Mouse (Mus musculus) stomach, embryonic 15.5 days (tissue): ENCODE measurements at regions not wholly inside any gene's neighbourhood (a gene's known extent, or its start where the extent isn't known, plus 50 kb on each side); places are given as distances from the start of the nearest gene placed in this dataset.
"Not testable (repeated sequence)": the region's sequence is repeated elsewhere in the genome, so short reads cannot be mapped to it uniquely, and the experiment has no call there.

ENCODE experiments used
- ATAC-seq: fragments of 200-750 bp; cut with Nextera tagmentation; 2 replicates; pipeline ENCODE4 v1.8.0; 2017; ENCODE audit warnings: low read depth, moderate number of reproducible peaks, moderate TSS enrichment; ENCODE audit not compliant: insufficient read depth, low FRiP score
- H3K27ac ChIP-seq: fragments of 300-500 bp; sonication (generic); 2 replicates; pipeline ENCODE4 v1.5.1; 2015; ENCODE audit warnings: mild to moderate bottlenecking, inconsistent platforms
- H3K27me3 ChIP-seq: fragments of 300-500 bp; sonication (generic); replicated peaks from 2 replicates; pipeline ENCODE4 v1.6.1; 2015; ENCODE audit warnings: inconsistent platforms
- H3K36me3 ChIP-seq: fragments of 300-500 bp; sonication (generic); 2 replicates; pipeline ENCODE4 v1.6.1; 2015; ENCODE audit warnings: inconsistent platforms
- H3K4me1 ChIP-seq: fragments of 300-500 bp; sonication (generic); 2 replicates; pipeline ENCODE4 v1.6.1; 2015; ENCODE audit warnings: inconsistent platforms
- H3K4me2 ChIP-seq: fragments of 300-500 bp; sonication (generic); 2 replicates; pipeline ENCODE4 v1.6.1; 2015; ENCODE audit warnings: mild to moderate bottlenecking, inconsistent platforms
- H3K4me3 ChIP-seq: fragments of 300-500 bp; sonication (generic); replicated peaks from 2 replicates; pipeline ENCODE4 v1.5.1; 2015; ENCODE audit warnings: inconsistent platforms
- H3K9ac ChIP-seq: fragments of 300-500 bp; sonication (generic); 2 replicates; pipeline ENCODE4 v1.6.1; 2015; ENCODE audit warnings: inconsistent platforms
- H3K9me3 ChIP-seq: fragments of 300-500 bp; sonication (generic); 2 replicates; pipeline ENCODE4 v1.6.1; 2016; ENCODE audit warnings: inconsistent platforms
- WGBS: fragments of 180-500 bp; shearing (Covaris S2); methylation state at CpG from one replicate; pipeline ENCODE4 v1.1.7; 2015; 5-methylcytosine and 5-hydroxymethylcytosine counted together

- WGBS = 75% methylated on average over 3 of the region's 3 CpGs
- no peak overlapping the region for H3K27ac ChIP-seq
- no peak overlapping the region for H3K9ac ChIP-seq
- H3K4me1 ChIP-seq = 0 out of 2 replicates have a peak, but pooled peaks cover 4% of the 10 kb centered on the region
- ATAC-seq = no peak
- no peaks in the 10 kb centered on the region for H3K36me3 ChIP-seq
- no peaks in the 10 kb centered on the region for H3K27me3 ChIP-seq
- no peak overlapping the region for H3K4me3 ChIP-seq
- no peaks in the 10 kb centered on the region for H3K9me3 ChIP-seq
- H3K4me2 ChIP-seq = no peak overlapping the region
These were observed 116.5 kb downstream of the Bdh1 start for GRCm38 (mm10) chr16:31538606-31539005.

DNA sequence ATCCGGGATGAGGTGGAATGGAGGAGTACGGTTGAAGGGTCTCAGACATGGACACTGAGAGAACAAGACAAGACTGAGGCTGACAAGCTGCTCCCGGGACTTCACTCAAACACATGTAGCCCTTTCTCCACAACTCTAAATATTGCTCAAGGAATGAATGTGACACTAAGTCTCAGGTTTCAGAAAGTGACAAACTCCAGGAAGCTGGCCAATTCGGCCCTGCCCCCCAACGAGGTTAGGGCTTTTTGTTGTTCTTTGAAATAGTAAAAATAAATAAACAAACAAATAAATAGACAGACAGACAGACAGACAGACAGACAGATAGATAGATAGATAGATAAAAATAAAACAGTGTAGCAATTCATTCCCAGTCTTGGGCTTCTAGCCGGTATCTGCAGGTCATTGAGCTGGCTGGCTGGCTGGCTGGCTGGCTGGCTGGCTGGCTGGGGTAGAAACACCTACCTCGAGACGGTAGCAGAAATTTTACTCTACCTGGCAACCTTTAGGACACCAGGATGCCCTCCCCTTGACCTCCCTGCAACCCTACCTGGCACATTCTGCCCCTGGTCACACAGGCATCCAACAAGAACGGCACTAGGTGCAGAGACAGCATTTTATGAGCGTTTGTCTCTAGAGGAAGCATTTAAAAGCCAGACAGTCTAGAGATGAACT, 119.6 kb upstream of the Dlg1 start:
- H3K9ac ChIP-seq = no peak overlapping the region
- no peaks in the 10 kb centered on the region for H3K36me3 ChIP-seq
- 55% methylated on average over 10 of the region's 10 CpGs for WGBS
- H3K9me3 ChIP-seq = no peaks in the 10 kb centered on the region
- no peak overlapping the region for H3K4me3 ChIP-seq
- 0 out of 2 replicates have a peak, but pooled peaks cover 7% of the 10 kb centered on the region for H3K4me1 ChIP-seq
- no peak overlapping the region for H3K27ac ChIP-seq
- H3K27me3 ChIP-seq = 0 out of 2 replicates have a peak, but pooled peaks cover 12% of the 10 kb centered on the region
- no peak for ATAC-seq
- no peak overlapping the region for H3K4me2 ChIP-seq

DNA sequence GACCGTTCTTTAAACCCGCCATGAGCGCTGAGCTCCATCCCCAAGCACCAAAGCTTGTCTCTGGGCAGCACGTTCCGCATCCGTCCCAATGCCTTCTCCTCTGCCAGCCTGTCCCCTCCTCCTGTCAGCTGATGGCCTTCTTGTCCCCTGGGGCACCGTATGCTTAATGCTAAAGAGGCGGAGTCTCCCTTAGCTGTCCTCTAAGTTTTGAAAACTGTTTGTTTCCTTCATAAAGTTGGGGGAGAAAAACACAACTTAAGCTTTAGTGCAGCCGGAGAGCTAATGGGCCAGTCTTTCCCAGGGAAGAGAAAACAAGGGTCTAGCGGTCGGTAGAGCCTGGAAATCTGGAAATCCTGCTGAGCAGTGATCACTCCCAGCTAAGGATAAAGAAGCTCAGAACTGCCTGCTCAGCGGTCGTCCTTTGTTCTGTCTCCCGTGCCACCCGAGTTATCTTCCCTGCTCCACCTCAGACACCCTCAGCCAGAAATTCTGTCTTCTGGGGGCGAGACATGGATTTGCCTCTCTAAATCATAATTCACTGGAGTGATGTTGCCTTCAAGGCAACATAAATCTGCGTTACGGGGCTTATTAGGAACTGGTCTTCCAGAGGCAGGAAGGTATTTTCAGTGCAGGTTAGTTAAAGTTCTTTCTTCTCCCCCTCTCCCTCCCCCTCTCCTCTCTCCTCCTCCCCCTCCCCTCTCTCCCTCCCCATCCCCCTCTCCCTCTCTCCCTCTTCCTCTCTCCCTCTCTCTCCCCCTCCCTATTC, 117.0 kb upstream of the Dlg1 start:
- no peak for ATAC-seq
- H3K36me3 ChIP-seq = no peaks in the 10 kb centered on the region
- H3K4me1 ChIP-seq = 0 out of 2 replicates have a peak, but pooled peaks cover 7% of the 10 kb centered on the region
- H3K27ac ChIP-seq = no peak overlapping the region
- WGBS = 9% methylated on average over 18 of the region's 18 CpGs
- no peak overlapping the region for H3K9ac ChIP-seq
- H3K9me3 ChIP-seq = no peaks in the 10 kb centered on the region
- H3K4me3 ChIP-seq = peak overlapping the region; percentile 13; the same call in 1 of the 2 replicates
- peak overlapping the region; percentile 37 for H3K4me2 ChIP-seq
- 0 out of 2 replicates have a peak, but pooled peaks cover 12% of the 10 kb centered on the region for H3K27me3 ChIP-seq

DNA sequence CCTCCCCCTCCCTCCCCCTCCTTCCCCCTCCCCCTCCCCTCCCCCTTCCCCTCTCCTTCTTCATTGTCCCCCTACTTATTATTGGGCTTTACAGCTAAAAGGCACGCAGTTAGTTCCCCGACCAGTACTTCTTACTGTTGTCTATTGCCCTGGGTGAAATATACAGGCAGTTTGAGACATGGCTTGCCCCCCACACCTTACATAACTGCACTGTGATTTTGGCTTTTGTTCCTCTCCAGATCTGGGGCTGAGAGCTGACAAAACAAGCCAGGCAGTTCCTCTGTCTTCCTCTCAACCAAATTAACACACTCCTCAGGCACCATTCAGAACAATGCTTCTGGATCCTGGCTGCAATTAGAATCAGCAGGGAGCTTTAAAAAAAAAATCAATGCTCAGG, 116.4 kb upstream of the Dlg1 start:
- no peaks in the 10 kb centered on the region for H3K9me3 ChIP-seq
- no peak overlapping the region for H3K9ac ChIP-seq
- no peak overlapping the region for H3K4me2 ChIP-seq
- H3K27me3 ChIP-seq = 0 out of 2 replicates have a peak, but pooled peaks cover 12% of the 10 kb centered on the region
- 13% methylated on average over 2 of the region's 2 CpGs for WGBS
- no peak overlapping the region for H3K4me3 ChIP-seq
- H3K4me1 ChIP-seq = peaks cover 11% of the 10 kb centered on the region; the same call in 1 of the 2 replicates
- H3K36me3 ChIP-seq = no peaks in the 10 kb centered on the region
- no peak for ATAC-seq
- no peak overlapping the region for H3K27ac ChIP-seq

DNA sequence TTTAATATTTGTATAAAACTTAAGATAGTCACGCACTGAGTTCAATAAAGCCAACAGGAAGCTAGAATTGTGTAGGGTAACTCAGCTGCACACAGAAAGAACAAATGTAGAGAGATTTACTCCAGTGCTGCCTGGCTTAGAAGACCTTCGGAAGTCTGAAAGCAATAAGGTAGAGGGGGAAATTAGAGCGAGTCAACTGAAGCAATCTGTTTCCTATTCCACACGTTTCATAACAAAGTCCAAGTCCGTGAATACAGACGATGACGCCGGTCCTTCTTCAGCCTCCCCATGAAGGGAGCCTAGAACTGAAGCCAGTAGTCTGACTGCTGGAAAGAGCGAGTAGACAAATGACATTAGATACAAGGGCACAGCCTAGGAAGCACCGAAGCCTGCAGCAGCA, 115.9 kb upstream of the Dlg1 start:
- H3K27me3 ChIP-seq = 0 out of 2 replicates have a peak, but pooled peaks cover 12% of the 10 kb centered on the region
- H3K9me3 ChIP-seq = no peaks in the 10 kb centered on the region
- H3K9ac ChIP-seq = no peak overlapping the region
- H3K4me2 ChIP-seq = no peak overlapping the region
- 57% methylated on average over 10 of the region's 10 CpGs for WGBS
- peaks cover 15% of the 10 kb centered on the region; the same call in 1 of the 2 replicates for H3K4me1 ChIP-seq
- H3K27ac ChIP-seq = no peak overlapping the region
- no peak overlapping the region for H3K4me3 ChIP-seq
- no peak for ATAC-seq
- no peaks in the 10 kb centered on the region for H3K36me3 ChIP-seq

GRCm38 (mm10) chr16:31549975-31550374, 113.3 kb upstream of the Dlg1 start:
- 68% methylated on average over 5 of the region's 5 CpGs for WGBS
- Histone ChIP-seq H3K27ac (no peak overlapping the region), H3K36me3 (no peaks in the 10 kb centered on the region)

GRCm38 (mm10) chr16:31550539-31550938, 112.7 kb upstream of the Dlg1 start:
- not testable (repeated sequence) for H3K4me3 ChIP-seq, ATAC-seq, H3K9ac ChIP-seq, H3K36me3 ChIP-seq, H3K27me3 ChIP-seq, H3K27ac ChIP-seq, H3K4me2 ChIP-seq, H3K9me3 ChIP-seq
- H3K4me1 ChIP-seq = peaks cover 15% of the 10 kb centered on the region; the same call in 1 of the 2 replicates
- WGBS = 83% methylated on average over 2 of the region's 2 CpGs

More at GRCm38 (mm10) chr16:31549975-31550374, 113.3 kb upstream of the Dlg1 start:
- Histone ChIP-seq H3K4me2 (no peak overlapping the region), H3K9ac (no peak overlapping the region), H3K9me3 (no peaks in the 10 kb centered on the region), H3K27me3 (0 out of 2 replicates have a peak, but pooled peaks cover 4% of the 10 kb centered on the region), H3K4me3 (no peak overlapping the region), H3K4me1 (peaks cover 15% of the 10 kb centered on the region; the same call in 1 of the 2 replicates)
- ATAC-seq = no peak

DNA sequence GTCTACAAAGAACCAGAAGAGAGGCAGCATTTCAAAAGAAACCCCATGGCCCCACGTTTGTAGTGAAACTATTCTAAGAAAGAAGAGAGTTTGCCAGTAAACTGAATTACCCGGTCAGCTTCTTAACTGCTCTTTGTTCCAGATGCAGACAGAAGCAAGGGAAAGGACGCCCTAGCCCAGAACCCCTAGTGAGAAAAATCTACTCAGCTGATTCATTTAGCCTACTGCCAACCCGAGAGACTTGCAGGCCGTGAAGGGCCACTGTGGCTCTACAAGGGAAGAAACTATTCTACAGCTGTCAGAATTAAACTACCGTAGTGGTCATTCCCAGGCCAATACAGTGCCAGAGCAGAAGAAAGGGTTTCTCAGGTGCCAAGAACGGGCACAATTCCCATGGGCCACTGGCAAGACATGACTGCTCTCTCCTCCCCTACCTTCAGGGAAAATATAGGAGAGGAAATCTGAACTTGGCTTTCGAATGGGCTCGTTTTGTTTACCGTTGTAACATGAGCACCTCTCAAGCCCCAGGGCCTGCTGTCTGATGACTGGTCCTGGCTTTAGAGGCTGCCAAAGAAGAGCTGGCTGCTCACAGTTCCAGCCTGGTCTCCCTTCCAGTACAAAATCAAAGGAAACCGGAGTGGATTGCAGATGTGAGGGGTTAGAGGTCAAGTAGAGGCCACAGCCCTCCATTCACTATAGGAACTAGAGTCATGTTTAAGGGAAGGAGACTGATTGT, 111.7 kb upstream of the Dlg1 start:
- Histone ChIP-seq H3K9ac (no peak overlapping the region), H3K27me3 (no peaks in the 10 kb centered on the region), H3K27ac (no peak overlapping the region), H3K4me3 (no peak overlapping the region), H3K9me3 (no peaks in the 10 kb centered on the region), H3K4me2 (no peak overlapping the region), H3K4me1 (peaks cover 9% of the 10 kb centered on the region; the same call in 1 of the 2 replicates), H3K36me3 (no peaks in the 10 kb centered on the region)
- ATAC-seq = peak; percentile 43; the same call in 1 of the 2 replicates
- WGBS = 37% methylated on average over 11 of the region's 11 CpGs

DNA sequence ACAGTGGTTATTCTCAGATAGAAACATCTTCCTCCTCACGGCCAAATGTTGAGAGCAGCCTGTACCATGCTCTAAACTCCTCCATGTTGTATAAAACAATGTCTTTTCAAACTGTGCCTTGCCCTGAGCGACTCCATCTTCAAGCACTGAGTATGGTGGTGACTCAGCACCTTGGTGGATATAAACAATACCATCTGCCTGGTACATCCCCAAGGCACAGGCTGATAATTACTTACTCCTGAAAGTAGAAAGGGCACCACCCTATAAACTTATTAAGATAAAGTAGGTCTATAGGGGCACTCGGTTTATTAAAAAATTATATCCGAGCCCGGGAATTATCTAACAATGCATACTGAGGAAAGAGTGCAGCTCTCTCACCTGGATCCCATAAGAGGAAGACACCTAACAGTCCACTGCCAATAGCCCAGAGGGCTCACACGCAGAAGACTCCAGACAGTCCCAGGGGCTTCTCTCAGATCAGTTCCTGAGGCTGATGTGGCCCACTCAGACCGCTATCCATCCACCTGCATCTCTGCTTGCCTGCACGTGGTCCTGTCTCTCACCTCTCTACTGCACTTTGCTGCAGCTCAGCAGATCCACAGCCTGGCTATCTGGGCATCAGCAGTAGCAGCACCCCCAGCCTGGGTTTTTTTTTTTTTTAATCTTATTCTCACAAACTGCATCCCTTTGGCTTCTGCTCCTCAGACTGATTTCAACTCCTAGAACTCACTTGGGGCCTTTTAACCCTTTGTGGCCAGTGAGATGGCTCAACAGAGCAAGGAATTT, 109.7 kb upstream of the Dlg1 start:
- H3K9ac ChIP-seq = no peak overlapping the region
- H3K36me3 ChIP-seq = no peaks in the 10 kb centered on the region
- H3K27ac ChIP-seq = no peak overlapping the region
- no peak overlapping the region for H3K4me2 ChIP-seq
- peaks cover 9% of the 10 kb centered on the region; the same call in 1 of the 2 replicates for H3K4me1 ChIP-seq
- H3K9me3 ChIP-seq = no peaks in the 10 kb centered on the region
- WGBS = 78% methylated on average over 8 of the region's 8 CpGs
- no peak overlapping the region for H3K4me3 ChIP-seq
- no peaks in the 10 kb centered on the region for H3K27me3 ChIP-seq
- no peak for ATAC-seq

- Histone ChIP-seq H3K27ac (no peak overlapping the region), H3K27me3 (no peaks in the 10 kb centered on the region), H3K4me1 (no peaks in the 10 kb centered on the region), H3K4me3 (no peak overlapping the region), H3K36me3 (no peaks in the 10 kb centered on the region), H3K4me2 (no peak overlapping the region), H3K9me3 (no peaks in the 10 kb centered on the region), H3K9ac (no peak overlapping the region)
- no peak for ATAC-seq
These were observed 102.8 kb upstream of the Dlg1 start for GRCm38 (mm10) chr16:31560426-31560825.

DNA sequence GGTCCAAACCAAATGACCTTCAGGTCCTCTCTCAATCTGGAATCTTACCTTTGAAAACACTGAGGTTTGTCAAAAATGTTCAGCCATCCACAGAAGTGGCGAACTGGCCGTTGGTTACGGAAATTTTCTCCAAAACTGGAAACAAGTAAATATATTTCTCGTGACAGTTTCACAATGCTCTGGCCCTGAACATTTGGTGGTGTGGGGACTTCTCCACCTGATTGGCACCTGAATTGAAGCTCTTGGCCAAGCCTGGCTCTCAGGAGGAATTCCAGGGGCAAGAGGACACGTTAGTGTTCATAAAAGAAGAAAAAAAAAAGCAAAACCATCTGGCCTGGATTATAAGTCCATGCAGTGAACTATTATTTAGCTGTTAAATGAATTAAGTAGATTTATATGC, 98.3 kb upstream of the Dlg1 start:
- no peak for ATAC-seq
- no peaks in the 10 kb centered on the region for H3K4me1 ChIP-seq
- 81% methylated on average over 5 of the region's 5 CpGs for WGBS

More for the DNA sequence above, 98.3 kb upstream of the Dlg1 start:
- no peak overlapping the region for H3K9ac ChIP-seq
- no peaks in the 10 kb centered on the region for H3K36me3 ChIP-seq
- H3K4me2 ChIP-seq = no peak overlapping the region
- no peaks in the 10 kb centered on the region for H3K9me3 ChIP-seq
- no peak overlapping the region for H3K4me3 ChIP-seq
- H3K27me3 ChIP-seq = no peaks in the 10 kb centered on the region
- H3K27ac ChIP-seq = no peak overlapping the region
